Mouse (Mus musculus) G1E (cell line): ENCODE measurements around the gene Aqp9.

Experiments used
- CTCF ChIP-seq: IDR thresholded peaks from 2 replicates; pipeline ENCODE4 v1.5.1; 2012; ENCODE audit warnings: low read depth, low read length, inconsistent platforms, mixed read lengths
- GATA1 ChIP-seq: IDR thresholded peaks from 2 replicates; pipeline ENCODE4 v1.6.1; 2012; ENCODE audit warnings: borderline replicate concordance, low read length, inconsistent platforms, mixed read lengths

DNA sequence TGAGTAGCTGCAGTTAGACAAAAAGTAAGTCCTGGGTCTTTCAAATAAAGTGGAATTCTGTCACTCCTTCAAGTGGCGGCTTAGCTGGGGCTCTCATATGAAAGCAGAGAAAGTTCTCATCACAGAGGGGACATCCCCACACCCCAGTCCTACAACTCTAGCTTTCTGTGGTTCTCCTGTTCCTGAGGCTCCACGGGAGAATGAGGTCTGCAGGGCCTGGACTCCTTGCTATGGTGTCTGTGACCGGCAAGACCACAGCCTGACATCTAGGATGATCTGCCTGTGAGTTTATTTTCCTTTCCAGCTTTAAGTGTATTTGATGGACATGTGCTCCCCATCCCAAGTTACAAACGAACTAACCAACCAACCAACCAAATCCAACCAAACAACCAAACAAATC is 105.5 kb downstream of the Aqp9 start:
- TF ChIP-seq CTCF = no peak
- no peak for TF ChIP-seq GATA1
